Mouse (Mus musculus): Measurements from ENCODE around the gene Map3k20.

DNA sequence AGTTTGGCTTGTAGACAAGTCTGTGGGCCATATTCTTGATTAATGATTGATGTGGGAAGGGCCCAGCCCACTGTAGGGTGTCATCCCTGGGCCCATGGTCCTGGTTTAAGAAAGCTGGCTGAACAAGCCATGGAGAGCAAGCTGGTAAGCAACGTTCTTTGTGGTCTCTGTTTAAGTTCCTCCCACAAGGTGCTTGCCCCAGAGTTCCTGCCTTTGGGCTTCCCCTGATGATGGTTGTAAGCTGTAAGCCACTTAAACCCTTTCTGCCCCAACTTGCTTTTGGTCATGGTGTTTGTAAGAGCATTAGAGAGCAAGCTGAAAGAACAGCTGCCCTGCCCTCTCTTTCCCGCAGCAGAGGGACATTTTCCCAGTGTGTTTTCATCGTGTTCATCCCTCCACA, 43.0 kb downstream of the Map3k20 start:
- TF ChIP-seq POLR2A (IDR thresholded peaks at IDR 0.05; ENCODE audit: borderline replicate concordance, control insufficient read depth, low read depth, low read length) (no peak), CTCF (IDR thresholded peaks at IDR 0.05; ENCODE audit: control insufficient read depth, insufficient read depth, low read length) (no peak)

All from bone marrow, adult 2 months (tissue).